Mouse (Mus musculus): ENCODE data around the gene Cd5. TPM values are rescaled to one million over a fixed set of nuclear protein-coding genes. Genes with fewer than 3 reads are reported as not detected.

Cd5 gene
- 0.17 TPM in 1 of 2 replicates, not detected in the other for polyA plus RNA-seq (2015; fragmentation: Nextera tagmentation; extraction: Ambion mirVana)

DNA sequence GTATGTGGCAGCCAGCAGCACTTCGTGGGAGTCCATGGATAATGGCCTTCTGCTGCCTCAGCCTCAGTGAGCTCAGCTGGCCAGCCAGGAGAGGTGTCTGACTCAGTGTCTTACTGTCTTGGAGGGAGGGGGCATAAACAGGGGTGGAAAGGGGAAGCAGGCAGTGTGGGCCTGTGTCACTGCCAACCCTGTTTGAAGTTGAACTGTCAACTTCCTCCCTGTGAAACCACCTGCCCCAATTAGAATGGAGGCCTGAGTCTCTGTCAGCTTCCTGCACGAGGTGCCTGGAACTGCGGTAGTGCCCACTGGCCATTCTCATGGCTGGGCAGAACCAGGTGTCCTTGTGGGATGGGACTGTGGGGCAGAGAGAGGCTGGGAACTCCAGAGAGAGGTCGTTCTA, at the start of gene Cd5:
TSS of gene Cd5 (minus strand) at position 192 of the 400 bp plus-strand sequence.
- Histone ChIP-seq H3K36me3 (ENCODE audit: control insufficient read depth, insufficient read depth, low read length) (no peaks in the 10 kb centered on the region), H3K4me3 (ENCODE audit: low read length) (no peak within 1 kb of the TSS), H3K4me2 (ENCODE audit: low read depth, low read length) (no peak within 1 kb of the TSS), H3K27me3 (replicated peaks; ENCODE audit: control insufficient read depth, insufficient read depth, low read length) (no peaks in the 10 kb centered on the region), H3K9ac (ENCODE audit: low read depth, low read length) (no peak within 1 kb of the TSS), H3K9me3 (ENCODE audit: control insufficient read depth, low read length) (no peaks in the 10 kb centered on the region), H3K4me1 (ENCODE audit: control insufficient read depth, insufficient read depth, low read length) (no peaks in the 10 kb centered on the region), H3K27ac (ENCODE audit: low read length) (no peak within 1 kb of the TSS)
- no peak for ATAC-seq
- WGBS, result 60% methylated on average over 4 of the region's 4 CpGs

DNA sequence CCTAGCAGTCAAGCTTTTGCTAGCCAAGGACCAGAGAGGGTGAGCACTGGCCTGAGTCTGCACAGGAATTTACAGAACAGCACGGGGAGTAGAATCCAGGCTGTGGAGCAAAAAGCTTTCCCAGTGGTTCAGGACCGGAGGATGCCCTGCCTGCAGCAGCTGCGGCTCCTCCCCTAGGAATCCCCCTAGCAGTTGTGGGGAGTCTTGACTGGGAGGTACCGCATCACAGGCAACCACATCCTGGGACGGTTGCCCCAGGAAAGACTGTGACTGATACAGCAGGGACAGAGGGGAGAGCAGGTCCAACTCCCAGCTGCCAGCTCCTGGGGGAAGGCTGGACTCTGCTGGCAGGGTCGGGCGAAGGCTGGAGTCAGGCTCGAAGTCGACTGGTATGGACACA, 49.4 kb upstream of the Cd5 start:
- no peak overlapping the region for H3K4me3 ChIP-seq (ENCODE audit: low read length)
- H3K36me3 ChIP-seq (ENCODE audit: control insufficient read depth, insufficient read depth, low read length), result no peaks in the 10 kb centered on the region
- no peaks in the 10 kb centered on the region for H3K27me3 ChIP-seq (replicated peaks; ENCODE audit: control insufficient read depth, insufficient read depth, low read length)
- H3K4me1 ChIP-seq (ENCODE audit: control insufficient read depth, insufficient read depth, low read length), result no peaks in the 10 kb centered on the region
- H3K9ac ChIP-seq (ENCODE audit: low read depth, low read length), result no peak overlapping the region
- H3K4me2 ChIP-seq (ENCODE audit: low read depth, low read length), result no peak overlapping the region
- no peaks in the 10 kb centered on the region for H3K9me3 ChIP-seq (ENCODE audit: control insufficient read depth, low read length)
- WGBS, result 76% methylated on average over 9 of the region's 9 CpGs
- no peak overlapping the region for H3K27ac ChIP-seq (ENCODE audit: low read length)
- no peak for ATAC-seq

DNA sequence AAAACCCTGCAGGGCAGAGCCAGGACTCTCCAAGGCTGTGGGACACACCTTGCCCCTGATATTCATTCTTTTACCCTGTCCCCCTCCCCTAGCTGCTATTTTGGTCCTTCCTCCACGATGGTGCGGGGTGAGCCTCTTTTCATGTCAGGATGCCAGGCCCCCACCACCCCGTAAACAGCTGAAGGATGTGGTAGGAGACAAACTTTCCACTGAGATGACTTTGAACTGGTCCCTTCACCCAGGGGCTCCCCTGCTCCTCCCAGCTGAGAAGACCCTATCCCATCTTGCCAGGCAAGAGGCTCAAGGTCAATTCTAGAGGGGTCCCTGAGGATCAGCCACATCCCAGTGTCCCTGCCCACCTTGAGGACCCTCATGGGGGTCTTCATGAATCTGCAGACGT, 48.6 kb upstream of the Cd5 start:
- no peak for ATAC-seq
- H3K27ac ChIP-seq (ENCODE audit: low read length), result no peak overlapping the region
- H3K9ac ChIP-seq (ENCODE audit: low read depth, low read length), result no peak overlapping the region
- H3K4me2 ChIP-seq (ENCODE audit: low read depth, low read length), result no peak overlapping the region
- no peaks in the 10 kb centered on the region for H3K36me3 ChIP-seq (ENCODE audit: control insufficient read depth, insufficient read depth, low read length)
- H3K4me3 ChIP-seq (ENCODE audit: low read length), result no peak overlapping the region
- no peaks in the 10 kb centered on the region for H3K9me3 ChIP-seq (ENCODE audit: control insufficient read depth, low read length)
- 82% methylated on average over 4 of the region's 4 CpGs for WGBS
- H3K27me3 ChIP-seq (replicated peaks; ENCODE audit: control insufficient read depth, insufficient read depth, low read length), result no peaks in the 10 kb centered on the region
- no peaks in the 10 kb centered on the region for H3K4me1 ChIP-seq (ENCODE audit: control insufficient read depth, insufficient read depth, low read length)

DNA sequence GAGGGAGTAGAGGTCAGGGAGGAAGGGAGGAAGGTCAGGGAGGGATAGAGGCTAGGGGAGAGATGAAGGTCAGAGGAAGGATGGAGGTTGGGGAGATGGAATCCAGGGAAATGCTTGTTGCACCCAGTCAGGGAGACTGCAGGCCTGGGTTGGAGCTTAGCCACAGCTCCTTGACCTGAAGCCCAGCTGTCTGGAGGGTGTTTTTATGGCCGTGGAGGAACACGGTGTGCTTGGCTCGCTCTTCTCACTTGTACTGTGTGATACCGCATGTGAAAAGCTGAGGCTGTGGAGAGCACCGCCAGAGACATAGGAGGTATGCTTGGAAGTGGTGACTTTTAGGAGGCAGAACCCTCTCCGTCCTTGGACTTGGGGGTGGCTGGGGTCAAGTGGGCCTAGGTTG, 48.0 kb upstream of the Cd5 start:
- no peaks in the 10 kb centered on the region for H3K27me3 ChIP-seq (replicated peaks; ENCODE audit: control insufficient read depth, insufficient read depth, low read length)
- ATAC-seq, result no peak

DNA sequence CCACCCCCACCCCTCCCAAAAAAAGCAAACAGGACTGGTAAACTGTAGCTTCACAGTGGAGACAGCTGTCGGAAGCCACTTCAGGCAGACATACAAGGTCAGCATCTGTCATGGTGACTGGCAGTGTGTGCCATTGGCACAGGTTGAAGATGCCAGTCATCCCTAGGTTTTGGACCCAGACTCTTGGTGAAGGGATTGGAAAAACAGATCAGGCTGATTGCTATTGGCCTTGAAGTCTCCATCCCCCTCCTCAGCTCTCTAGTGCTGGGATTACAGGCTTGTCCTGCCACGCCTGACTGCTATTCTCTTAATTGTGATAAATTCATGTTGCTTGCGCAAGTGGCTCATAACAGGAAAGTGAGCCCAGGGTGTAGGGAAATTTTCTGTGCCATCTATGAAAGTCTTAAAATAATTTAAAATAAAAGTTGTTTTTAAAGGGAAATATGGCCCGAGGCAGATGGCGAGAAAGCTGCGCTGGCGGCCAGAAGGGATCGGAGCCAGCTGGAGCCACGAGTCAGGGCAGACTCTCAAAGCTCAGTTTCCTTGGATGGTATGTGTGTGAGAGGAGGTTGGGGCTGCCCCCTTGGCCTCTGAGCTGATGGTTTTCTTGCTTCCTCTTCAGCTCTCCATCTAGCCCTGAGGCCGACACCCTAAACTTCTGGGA, 46.1 kb upstream of the Cd5 start:
- H3K9ac ChIP-seq (ENCODE audit: low read depth, low read length), result no peak overlapping the region
- H3K9me3 ChIP-seq (ENCODE audit: control insufficient read depth, low read length), result no peaks in the 10 kb centered on the region
- no peaks in the 10 kb centered on the region for H3K4me1 ChIP-seq (ENCODE audit: control insufficient read depth, insufficient read depth, low read length)
- no peaks in the 10 kb centered on the region for H3K27me3 ChIP-seq (replicated peaks; ENCODE audit: control insufficient read depth, insufficient read depth, low read length)
- H3K36me3 ChIP-seq (ENCODE audit: control insufficient read depth, insufficient read depth, low read length), result no peaks in the 10 kb centered on the region
- no peak for ATAC-seq
- no peak overlapping the region for H3K27ac ChIP-seq (ENCODE audit: low read length)
- no peak overlapping the region for H3K4me3 ChIP-seq (ENCODE audit: low read length)
- H3K4me2 ChIP-seq (ENCODE audit: low read depth, low read length), result no peak overlapping the region
- 77% methylated on average over 10 of the region's 10 CpGs for WGBS

More for the DNA sequence above, 48.0 kb upstream of the Cd5 start:
- WGBS, result 81% methylated on average over 6 of the region's 6 CpGs
- Histone ChIP-seq H3K36me3 (ENCODE audit: control insufficient read depth, insufficient read depth, low read length) (no peaks in the 10 kb centered on the region), H3K27ac (ENCODE audit: low read length) (no peak overlapping the region), H3K4me2 (ENCODE audit: low read depth, low read length) (no peak overlapping the region), H3K9ac (ENCODE audit: low read depth, low read length) (no peak overlapping the region), H3K4me3 (ENCODE audit: low read length) (no peak overlapping the region), H3K4me1 (ENCODE audit: control insufficient read depth, insufficient read depth, low read length) (no peaks in the 10 kb centered on the region), H3K9me3 (ENCODE audit: control insufficient read depth, low read length) (no peaks in the 10 kb centered on the region)

DNA sequence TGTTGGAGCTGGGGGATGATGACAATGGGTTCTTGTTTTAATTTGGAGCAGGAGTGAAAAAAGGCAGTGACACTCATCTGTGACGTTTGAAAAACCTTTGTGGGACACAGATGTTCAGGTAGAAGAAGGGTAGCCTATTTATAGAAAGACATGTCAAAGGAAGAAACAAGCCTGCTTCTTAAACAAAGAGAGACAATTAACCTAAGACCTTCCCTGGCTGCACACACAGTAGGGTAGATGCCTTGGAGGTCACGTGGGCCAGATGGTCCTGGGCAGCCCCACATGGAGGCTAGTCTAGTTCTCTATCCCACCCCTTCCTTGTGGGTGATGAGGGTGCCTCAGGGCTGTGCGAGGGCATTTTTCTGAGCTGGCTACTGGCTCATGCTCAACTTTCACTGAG, 45.3 kb upstream of the Cd5 start:
- H3K27me3 ChIP-seq (replicated peaks; ENCODE audit: control insufficient read depth, insufficient read depth, low read length), result no peaks in the 10 kb centered on the region
- H3K4me1 ChIP-seq (ENCODE audit: control insufficient read depth, insufficient read depth, low read length), result no peaks in the 10 kb centered on the region
- no peak overlapping the region for H3K27ac ChIP-seq (ENCODE audit: low read length)
- WGBS, result 48% methylated on average over 3 of the region's 3 CpGs
- no peaks in the 10 kb centered on the region for H3K36me3 ChIP-seq (ENCODE audit: control insufficient read depth, insufficient read depth, low read length)
- ATAC-seq, result no peak
- H3K9ac ChIP-seq (ENCODE audit: low read depth, low read length), result no peak overlapping the region
- no peak overlapping the region for H3K4me3 ChIP-seq (ENCODE audit: low read length)
- H3K9me3 ChIP-seq (ENCODE audit: control insufficient read depth, low read length), result no peaks in the 10 kb centered on the region
- H3K4me2 ChIP-seq (ENCODE audit: low read depth, low read length), result no peak overlapping the region

DNA sequence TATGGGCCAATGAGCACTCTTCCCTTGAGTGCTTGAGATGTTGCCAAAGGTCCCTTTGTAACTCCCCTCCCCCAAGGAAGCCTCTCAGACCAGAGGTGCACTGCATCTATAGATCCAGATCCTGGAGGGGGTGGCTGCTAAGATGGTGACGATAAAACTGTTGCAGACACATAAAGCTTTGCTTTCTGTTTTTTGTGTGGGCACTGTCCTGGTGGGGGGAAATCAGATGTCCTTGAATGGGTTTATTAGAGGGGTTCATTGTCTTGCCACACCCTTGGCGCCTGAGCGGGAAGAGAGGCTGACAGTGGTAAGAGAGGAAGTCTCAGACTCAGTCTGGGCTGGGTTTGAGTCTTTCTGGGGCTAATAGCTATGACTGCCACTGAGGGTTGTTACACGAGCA, 44.4 kb upstream of the Cd5 start:
- H3K27me3 ChIP-seq (replicated peaks; ENCODE audit: control insufficient read depth, insufficient read depth, low read length), result no peaks in the 10 kb centered on the region
- no peak overlapping the region for H3K27ac ChIP-seq (ENCODE audit: low read length)
- no peak overlapping the region for H3K9ac ChIP-seq (ENCODE audit: low read depth, low read length)
- ATAC-seq, result no peak
- H3K4me3 ChIP-seq (ENCODE audit: low read length), result no peak overlapping the region
- H3K4me2 ChIP-seq (ENCODE audit: low read depth, low read length), result no peak overlapping the region
- H3K4me1 ChIP-seq (ENCODE audit: control insufficient read depth, insufficient read depth, low read length), result no peaks in the 10 kb centered on the region
- H3K36me3 ChIP-seq (ENCODE audit: control insufficient read depth, insufficient read depth, low read length), result no peaks in the 10 kb centered on the region
- no peaks in the 10 kb centered on the region for H3K9me3 ChIP-seq (ENCODE audit: control insufficient read depth, low read length)
- 72% methylated on average over 4 of the region's 4 CpGs for WGBS

DNA sequence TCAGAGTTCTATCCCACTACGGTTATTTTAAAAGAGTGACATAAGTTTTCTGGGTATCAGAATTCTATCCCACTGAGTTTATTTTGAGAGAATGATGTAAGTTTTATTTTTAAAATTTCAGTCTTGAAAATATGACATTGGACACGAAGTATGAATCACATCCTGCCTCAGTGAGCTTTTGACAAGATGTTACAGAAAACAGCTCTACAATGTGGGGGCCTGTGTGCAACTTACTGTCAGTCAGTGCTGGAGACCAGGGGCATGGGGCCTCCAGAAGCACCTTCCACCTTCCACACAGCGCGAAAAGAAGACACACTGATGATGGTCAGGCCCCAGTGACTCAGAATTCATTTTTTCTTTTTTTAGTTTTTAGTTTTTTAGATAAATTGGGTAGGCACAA, 42.8 kb upstream of the Cd5 start:
- no peaks in the 10 kb centered on the region for H3K27me3 ChIP-seq (replicated peaks; ENCODE audit: control insufficient read depth, insufficient read depth, low read length)
- no peak overlapping the region for H3K9ac ChIP-seq (ENCODE audit: low read depth, low read length)
- 74% methylated on average over 4 of the region's 4 CpGs for WGBS
- ATAC-seq, result no peak
- no peak overlapping the region for H3K4me2 ChIP-seq (ENCODE audit: low read depth, low read length)
- no peaks in the 10 kb centered on the region for H3K4me1 ChIP-seq (ENCODE audit: control insufficient read depth, insufficient read depth, low read length)
- no peaks in the 10 kb centered on the region for H3K36me3 ChIP-seq (ENCODE audit: control insufficient read depth, insufficient read depth, low read length)
- H3K4me3 ChIP-seq (ENCODE audit: low read length), result no peak overlapping the region
- H3K9me3 ChIP-seq (ENCODE audit: control insufficient read depth, low read length), result no peaks in the 10 kb centered on the region
- no peak overlapping the region for H3K27ac ChIP-seq (ENCODE audit: low read length)

DNA sequence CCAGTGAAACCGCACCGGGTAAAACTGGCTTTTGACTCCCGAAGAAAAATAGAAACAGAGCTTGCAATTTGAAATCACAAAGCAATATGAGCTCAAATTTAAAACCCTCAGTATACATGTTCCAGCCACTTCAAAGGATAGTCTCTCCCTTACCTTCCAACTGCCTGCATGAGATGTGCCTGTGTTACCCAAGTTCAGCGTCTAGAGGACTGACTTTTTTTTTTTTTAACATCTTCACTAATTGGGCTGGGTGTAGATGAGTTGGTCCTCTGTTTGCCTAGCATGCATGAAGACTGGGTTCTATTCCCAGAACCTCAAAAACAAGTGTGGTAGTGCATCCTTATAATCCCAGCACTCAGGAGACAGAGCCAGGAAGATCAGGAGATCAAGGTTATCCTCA, 38.1 kb upstream of the Cd5 start:
- no peak for ATAC-seq
- H3K4me3 ChIP-seq (ENCODE audit: low read length), result no peak overlapping the region
- H3K36me3 ChIP-seq (ENCODE audit: control insufficient read depth, insufficient read depth, low read length), result no peaks in the 10 kb centered on the region
- WGBS, result 86% methylated on average over 4 of the region's 4 CpGs
- no peak overlapping the region for H3K4me2 ChIP-seq (ENCODE audit: low read depth, low read length)
- H3K4me1 ChIP-seq (ENCODE audit: control insufficient read depth, insufficient read depth, low read length), result no peaks in the 10 kb centered on the region
- no peaks in the 10 kb centered on the region for H3K9me3 ChIP-seq (ENCODE audit: control insufficient read depth, low read length)
- no peak overlapping the region for H3K27ac ChIP-seq (ENCODE audit: low read length)
- no peaks in the 10 kb centered on the region for H3K27me3 ChIP-seq (replicated peaks; ENCODE audit: control insufficient read depth, insufficient read depth, low read length)
- no peak overlapping the region for H3K9ac ChIP-seq (ENCODE audit: low read depth, low read length)

DNA sequence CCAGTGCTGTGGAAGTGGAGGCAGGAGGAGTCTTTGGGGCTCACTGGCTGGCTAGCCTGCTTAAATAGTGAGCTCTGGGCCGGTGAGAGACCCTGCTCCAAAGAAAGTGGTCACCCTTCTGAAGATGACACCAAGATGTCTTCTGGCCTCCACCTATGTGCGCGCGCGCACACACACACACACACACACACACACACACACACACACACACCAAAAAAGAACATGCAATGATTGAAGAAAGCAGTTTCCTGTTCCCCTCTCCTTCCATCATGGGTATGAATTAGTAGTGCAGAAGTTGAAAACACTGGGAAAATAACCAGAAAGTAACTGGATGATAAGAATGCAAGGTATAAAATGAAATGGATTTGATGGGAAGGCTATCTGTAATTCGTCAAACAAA, 35.3 kb upstream of the Cd5 start:
- WGBS, result 97% methylated on average over 6 of the region's 6 CpGs
- Histone ChIP-seq H3K9ac (ENCODE audit: low read depth, low read length) (no peak overlapping the region), H3K9me3 (ENCODE audit: control insufficient read depth, low read length) (no peaks in the 10 kb centered on the region), H3K4me3 (ENCODE audit: low read length) (no peak overlapping the region), H3K4me1 (ENCODE audit: control insufficient read depth, insufficient read depth, low read length) (no peaks in the 10 kb centered on the region), H3K4me2 (ENCODE audit: low read depth, low read length) (no peak overlapping the region), H3K27me3 (replicated peaks; ENCODE audit: control insufficient read depth, insufficient read depth, low read length) (no peaks in the 10 kb centered on the region), H3K27ac (ENCODE audit: low read length) (no peak overlapping the region), H3K36me3 (ENCODE audit: control insufficient read depth, insufficient read depth, low read length) (no peaks in the 10 kb centered on the region)
- no peak for ATAC-seq
